ENCODE assay signal across 9 mouse cellular contexts in genomic region chr17:64492614-64493269, GRCm38 (mm10).
DNase-seq lines count a peak whose midpoint lies in the region; ATAC-seq and TF ChIP-seq lines count a peak whose summit lies in the region.
"Had no signal": no experiment of that assay in that cellular context is flagged by ENCODE, and none has a peak within 500 bp of the region (broad histone marks: within the 10 kb centered on the region; RNA-seq: fewer than 3 reads in every experiment).

No protein-coding gene starts in this region.

- no peak for DNase-seq in forebrain, postnatal 0 days
- DNase-seq in forebrain, embryonic 14.5 days (ENCODE audit: low spot score): no peak
- DNase-seq in midbrain, postnatal 0 days (ENCODE audit: low spot score): no peak
- peak; percentile 28 for DNase-seq in embryo, embryonic 10.5 days (ENCODE audit: low spot score)
- peak; percentile 57 for DNase-seq in lung, postnatal 10 days
- peak; percentile 17 to 23 for DNase-seq in thymus, postnatal 36 days
- DNase-seq in layer of hippocampus, postnatal 25 days (ENCODE audit: extremely low spot score in 1 of 2, low spot score in 1 of 2): no peak

- H3K9ac ChIP-seq in forebrain, postnatal 0 days: no peak overlapping the region
- H3K9ac ChIP-seq in forebrain, embryonic 14.5 days (ENCODE audit: low read length): no peak overlapping the region
- no peak overlapping the region for H3K9ac ChIP-seq in midbrain, postnatal 0 days (replicated peaks; ENCODE audit: low read length, poor library complexity, severe bottlenecking)
- H3K9ac ChIP-seq in midbrain, embryonic 16.5 days (ENCODE audit: low read depth, low read length): no peak overlapping the region

- H3K27me3 ChIP-seq in forebrain, postnatal 0 days (ENCODE audit: insufficient read depth, low read length): no peaks in the 10 kb centered on the region
- no peaks in the 10 kb centered on the region for H3K27me3 ChIP-seq in forebrain, embryonic 14.5 days (replicated peaks; ENCODE audit: control insufficient read depth, insufficient read depth, low read length)
- H3K27me3 ChIP-seq in midbrain, postnatal 0 days (ENCODE audit: insufficient read depth, low read length): no peaks in the 10 kb centered on the region
- no peaks in the 10 kb centered on the region for H3K27me3 ChIP-seq in midbrain, embryonic 16.5 days (ENCODE audit: control insufficient read depth, insufficient read depth, low read depth, low read length)

- TF ChIP-seq CTCF in forebrain, postnatal 0 days (IDR thresholded peaks at IDR 0.05; ENCODE audit: low read depth): peak; percentile 37; the same call in 1 of the 2 replicates
- TF ChIP-seq CTCF in midbrain, postnatal 0 days (IDR thresholded peaks at IDR 0.05): peak; percentile 31; the same call in 1 of the 2 replicates

- H3K4me1 ChIP-seq in forebrain, postnatal 0 days (ENCODE audit: insufficient read depth): no peaks in the 10 kb centered on the region
- H3K4me1 ChIP-seq in forebrain, embryonic 14.5 days (ENCODE audit: control insufficient read depth, insufficient read depth, low read length): no peaks in the 10 kb centered on the region; the same call in 1 of the 2 replicates
- no peaks in the 10 kb centered on the region for H3K4me1 ChIP-seq in midbrain, postnatal 0 days (ENCODE audit: insufficient read depth, low read length)
- no peaks in the 10 kb centered on the region for H3K4me1 ChIP-seq in midbrain, embryonic 16.5 days (ENCODE audit: control insufficient read depth, insufficient read depth, low read length)

- no peak overlapping the region for H3K4me3 ChIP-seq in forebrain, postnatal 0 days (ENCODE audit: low read depth, low read length)
- no peak overlapping the region for H3K4me3 ChIP-seq in forebrain, embryonic 14.5 days (ENCODE audit: low read depth, low read length)
- H3K4me3 ChIP-seq in midbrain, postnatal 0 days (ENCODE audit: low read depth, low read length): no peak overlapping the region
- no peak overlapping the region for H3K4me3 ChIP-seq in midbrain, embryonic 16.5 days (ENCODE audit: low read depth, low read length)

- no peaks in the 10 kb centered on the region for H3K36me3 ChIP-seq in forebrain, postnatal 0 days (ENCODE audit: insufficient read depth)
- H3K36me3 ChIP-seq in forebrain, embryonic 14.5 days (ENCODE audit: control insufficient read depth, insufficient read depth, low read length): no peaks in the 10 kb centered on the region
- no peaks in the 10 kb centered on the region for H3K36me3 ChIP-seq in midbrain, postnatal 0 days (ENCODE audit: insufficient read depth, low read length)
- H3K36me3 ChIP-seq in midbrain, embryonic 16.5 days (ENCODE audit: control insufficient read depth, insufficient read depth, low read length): no peaks in the 10 kb centered on the region
- H3K36me3 ChIP-seq: G1E had no signal

- no peak overlapping the region for H3K27ac ChIP-seq in forebrain, postnatal 0 days (ENCODE audit: low read depth, low read length)
- H3K27ac ChIP-seq in forebrain, embryonic 14.5 days (ENCODE audit: low read depth, low read length): no peak overlapping the region
- H3K27ac ChIP-seq in midbrain, postnatal 0 days (ENCODE audit: low read depth, low read length): no peak overlapping the region
- H3K27ac ChIP-seq in midbrain, embryonic 16.5 days (ENCODE audit: low read length): no peak overlapping the region

- H3K9me3 ChIP-seq in forebrain, postnatal 0 days (ENCODE audit: low read length): no peaks in the 10 kb centered on the region
- no peaks in the 10 kb centered on the region for H3K9me3 ChIP-seq in forebrain, embryonic 14.5 days (replicated peaks; ENCODE audit: control insufficient read depth, low read length)
- H3K9me3 ChIP-seq in midbrain, postnatal 0 days (ENCODE audit: low read length): no peaks in the 10 kb centered on the region
- no peaks in the 10 kb centered on the region for H3K9me3 ChIP-seq in midbrain, embryonic 16.5 days (replicated peaks; ENCODE audit: control insufficient read depth, low read length, poor library complexity, severe bottlenecking)

- 59% methylated on average over 7 of the region's 9 CpGs for WGBS in forebrain, postnatal 0 days
- 67% methylated on average over 7 of the region's 9 CpGs for WGBS in forebrain, embryonic 14.5 days
- WGBS in midbrain, postnatal 0 days: 63% methylated on average over 8 of the region's 9 CpGs
- WGBS in midbrain, embryonic 16.5 days: 59% methylated on average over 7 of the region's 9 CpGs

- no peak overlapping the region for H3K4me2 ChIP-seq in forebrain, postnatal 0 days (ENCODE audit: low read depth)
- no peak overlapping the region for H3K4me2 ChIP-seq in forebrain, embryonic 14.5 days (ENCODE audit: low read length)
- H3K4me2 ChIP-seq in midbrain, postnatal 0 days (ENCODE audit: low read depth, low read length, poor library complexity, severe bottlenecking): no peak overlapping the region
- H3K4me2 ChIP-seq in midbrain, embryonic 16.5 days (ENCODE audit: low read length): no peak overlapping the region

- no peak for ATAC-seq in forebrain, postnatal 0 days
- no peak for ATAC-seq in forebrain, embryonic 14.5 days
- no peak for ATAC-seq in midbrain, postnatal 0 days (ENCODE audit: low FRiP score)
- ATAC-seq in midbrain, embryonic 16.5 days: no peak

Comparison
In these comparisons a context has a peak if more than half of its experiments do, and no peak if none do; other contexts are left out.
1. DNase-seq: peak in embryo, embryonic 10.5 days (single experiment), lung, postnatal 10 days (single experiment) and thymus, postnatal 36 days (2 of 2); none in forebrain, postnatal 0 days (single experiment), forebrain, embryonic 14.5 days (single experiment), midbrain, postnatal 0 days (single experiment) and layer of hippocampus, postnatal 25 days (0 of 2).